Mouse (Mus musculus) 416B (cell line): Measurements from ENCODE around the gene Ppy.

Experiments
- DNase-seq: peaks from one replicate; pipeline ENCODE4 v3.0.0; 2011; ENCODE audit warnings: low read depth

Ppy gene

DNA sequence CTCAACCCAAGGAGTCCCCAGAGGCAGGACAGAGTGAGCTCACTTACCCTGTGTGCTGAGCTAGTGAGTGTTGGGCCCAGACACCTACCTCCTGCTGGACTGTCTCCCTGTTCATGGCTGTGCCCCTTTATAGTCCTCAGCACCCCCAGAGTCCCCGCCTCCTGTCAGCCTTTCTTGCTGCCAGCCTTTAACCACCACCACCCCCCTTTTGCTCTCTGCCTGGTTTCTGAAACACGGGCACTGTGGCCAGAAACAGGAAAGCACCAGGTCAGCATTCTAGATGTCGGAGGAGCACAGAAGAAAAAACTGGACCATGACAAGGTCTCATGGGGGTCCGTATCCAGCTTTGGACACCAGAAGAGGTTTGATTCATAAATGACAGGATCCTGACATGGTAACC lies at the start of gene Ppy:
Gene Ppy (minus strand): TSS at position 101 of the 400 bp plus-strand sequence.
- no peak for DNase-seq

DNA sequence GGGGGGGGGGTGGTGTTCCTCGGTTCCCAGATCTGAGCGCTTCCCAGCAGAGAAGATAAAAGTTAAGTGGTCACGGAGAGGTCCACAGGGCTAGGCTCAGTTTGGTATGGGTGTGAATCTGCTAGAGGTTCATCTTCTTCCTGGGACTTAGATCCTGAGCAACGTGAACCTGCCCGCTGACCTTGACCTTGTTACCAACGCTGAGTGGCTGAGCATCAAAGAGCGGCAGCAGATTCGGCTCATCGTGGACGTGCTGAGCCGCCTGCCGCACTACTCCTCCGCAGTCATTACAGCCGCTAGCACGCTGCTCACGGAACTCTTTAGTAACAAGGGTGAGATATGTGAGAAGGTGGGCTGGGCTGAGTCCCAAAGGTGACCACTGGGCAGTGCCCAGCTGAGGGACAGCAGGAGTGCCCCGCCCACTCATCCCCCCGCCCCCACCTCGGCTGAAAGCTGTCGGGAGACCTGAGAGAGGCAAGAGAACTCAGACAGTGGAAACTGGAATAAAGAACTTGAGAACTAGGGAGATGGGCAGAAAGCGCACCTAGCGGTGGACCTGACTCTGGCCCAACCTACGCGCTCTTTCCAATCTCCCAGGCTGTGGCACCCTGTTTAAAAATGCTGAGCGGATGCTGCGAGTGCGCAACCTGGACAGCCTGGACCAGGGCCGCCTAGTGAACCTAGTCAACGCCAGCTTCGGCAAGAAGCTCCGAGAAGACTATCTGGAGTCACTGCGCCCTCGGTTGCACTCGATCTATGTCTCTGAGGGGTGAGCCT lies 46.3 kb upstream of the Ppy start:
- no peak for DNase-seq

DNA sequence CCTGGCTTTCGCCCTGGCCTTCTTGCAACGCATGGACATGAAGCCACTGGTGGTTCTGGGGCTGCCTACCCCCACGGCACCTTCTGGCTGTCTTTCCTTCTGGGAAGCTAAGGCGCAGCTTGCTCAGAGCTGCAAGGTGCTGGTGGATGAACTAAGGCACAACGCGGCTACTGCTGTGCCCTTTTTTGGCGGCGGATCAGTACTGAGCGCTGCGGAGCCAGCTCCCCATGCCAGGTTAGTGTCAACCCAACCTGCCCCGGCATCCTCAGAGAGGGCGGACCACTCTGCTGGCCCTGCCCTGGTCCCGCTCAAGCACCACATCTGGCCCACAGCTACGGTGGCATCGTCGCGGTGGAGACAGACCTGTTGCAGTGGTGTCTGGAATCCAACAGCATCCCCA lies 45.4 kb upstream of the Ppy start:
- DNase-seq: no peak

DNA sequence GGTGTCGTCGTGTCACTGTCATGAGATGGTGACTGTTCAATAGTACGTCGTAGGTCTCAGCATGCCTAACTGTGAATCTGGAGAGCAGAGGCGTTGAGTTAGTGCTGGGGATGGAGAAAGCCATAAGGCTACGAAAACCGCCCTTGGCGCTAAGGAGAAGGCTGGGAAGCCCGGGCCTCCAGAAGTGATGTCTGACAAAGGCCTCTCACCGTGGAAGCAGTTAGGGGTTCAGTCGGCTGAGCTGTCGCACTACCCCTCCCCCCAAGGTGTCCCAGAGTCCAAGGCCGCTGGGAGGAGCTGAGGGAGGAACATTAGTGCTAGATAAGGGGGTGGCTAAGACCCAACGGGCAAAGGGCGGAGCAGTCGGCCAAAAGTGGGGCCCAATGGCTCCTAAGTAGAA lies 44.9 kb upstream of the Ppy start:
- no peak for DNase-seq

DNA sequence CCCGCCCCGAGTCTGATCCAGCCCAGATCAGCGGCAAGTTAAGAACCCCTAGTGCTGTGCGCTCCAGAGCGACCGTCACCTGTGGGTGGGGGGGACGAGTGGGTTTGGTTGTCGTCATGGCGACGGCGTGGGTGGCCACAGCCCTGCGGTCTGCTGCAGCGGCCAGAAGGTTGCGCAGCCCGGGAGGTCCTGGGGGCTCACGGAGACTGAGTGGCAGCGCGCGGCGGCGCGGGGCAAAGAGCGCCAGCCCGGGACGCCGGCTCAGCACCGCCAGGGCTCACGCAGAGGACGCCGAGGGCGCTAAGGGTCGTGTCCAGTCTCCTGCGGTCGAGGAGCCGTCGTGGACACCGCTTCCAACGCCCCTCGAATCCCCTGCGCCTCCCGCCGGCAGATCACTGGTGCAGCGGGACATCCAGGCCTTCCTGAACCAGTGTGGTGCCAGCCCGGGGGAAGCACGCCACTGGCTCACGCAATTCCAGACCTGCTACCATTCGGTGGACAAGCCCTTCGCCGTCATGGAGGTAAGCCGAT lies 44.4 kb upstream of the Ppy start, which contains the start of gene Nags:
Gene Nags (plus strand): TSS at position 43 of the 531 bp plus-strand sequence.
- no peak for DNase-seq

DNA sequence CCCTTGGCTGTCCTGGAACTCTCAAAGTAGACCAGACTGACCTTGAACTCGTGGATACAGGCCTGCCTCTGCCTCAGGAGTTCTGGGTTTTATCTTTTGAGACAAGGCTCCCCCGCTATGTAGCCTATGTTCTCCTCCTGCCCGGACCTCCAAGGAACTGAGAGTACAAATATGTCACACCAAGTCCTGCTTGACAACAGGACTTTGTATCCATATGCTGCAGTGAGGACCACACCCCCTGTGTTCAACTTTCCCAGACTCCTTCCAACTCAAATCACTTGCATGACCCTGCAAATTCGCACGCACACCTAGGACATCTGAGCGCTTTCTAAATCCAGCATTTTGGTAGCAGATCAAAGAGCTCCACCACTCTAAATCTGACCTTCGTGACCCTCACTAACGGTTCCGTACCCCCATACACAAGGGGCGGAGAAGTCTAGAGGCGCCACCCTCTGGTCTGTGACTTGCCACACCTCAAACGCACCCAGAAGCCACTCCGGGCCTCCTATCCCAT lies 43.9 kb upstream of the Ppy start:
- DNase-seq: no peak

DNA sequence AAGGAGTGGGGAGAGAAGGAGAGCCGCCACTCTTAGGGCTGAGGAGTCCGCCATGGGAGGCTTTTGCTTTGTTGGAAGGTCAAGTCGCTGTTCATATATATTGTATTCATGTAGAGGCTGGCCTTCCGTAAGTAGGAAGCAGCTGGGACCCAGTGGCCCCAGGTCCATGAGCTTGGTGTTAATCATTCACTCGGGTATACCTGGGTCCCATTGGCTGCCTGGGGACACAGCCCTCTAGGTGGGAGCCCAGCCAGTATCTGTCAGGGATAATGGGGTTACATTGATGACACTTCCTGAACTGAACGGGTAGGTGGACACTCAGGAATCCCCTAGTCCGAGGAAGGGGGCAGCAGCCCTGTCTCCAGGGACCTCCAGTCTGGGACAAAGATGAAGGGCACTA lies 41.2 kb upstream of the Ppy start:
- no peak for DNase-seq

DNA sequence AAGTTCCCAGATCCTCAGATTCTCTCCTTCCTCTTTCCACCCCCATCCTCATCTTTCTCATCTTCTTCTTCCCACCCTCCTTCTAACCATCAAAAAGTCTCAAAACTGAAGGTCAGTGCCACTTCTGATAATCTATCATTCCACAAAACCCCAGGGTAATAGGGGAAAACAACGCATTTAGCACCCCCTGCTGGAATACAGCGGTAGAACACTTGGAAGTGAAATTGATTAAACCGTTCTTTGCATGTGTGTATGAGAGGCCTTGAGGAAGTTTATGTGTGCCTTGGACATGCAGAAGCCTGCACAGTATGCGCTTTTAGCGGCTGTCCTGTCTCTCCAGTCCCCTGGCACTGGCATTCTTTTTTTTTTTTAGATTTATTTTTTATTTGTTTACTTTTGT lies 39.4 kb upstream of the Ppy start:
- peak; percentile 77 for DNase-seq

DNA sequence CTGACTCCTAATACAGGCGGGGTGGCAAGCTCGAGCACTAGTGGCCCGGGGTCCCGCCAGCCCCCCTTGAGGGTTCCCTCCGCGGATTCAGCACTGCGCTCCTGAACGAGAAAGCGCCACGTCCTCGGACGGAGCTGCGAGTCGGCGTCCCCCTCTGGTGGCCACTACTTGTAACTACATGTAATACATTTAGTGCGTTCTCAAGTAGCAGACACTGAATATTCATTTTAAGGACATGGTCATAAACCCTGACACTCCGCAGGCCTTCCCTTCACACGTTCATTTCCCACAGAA lies 37.3 kb upstream of the Ppy start:
- peak; percentile 77 for DNase-seq

DNA sequence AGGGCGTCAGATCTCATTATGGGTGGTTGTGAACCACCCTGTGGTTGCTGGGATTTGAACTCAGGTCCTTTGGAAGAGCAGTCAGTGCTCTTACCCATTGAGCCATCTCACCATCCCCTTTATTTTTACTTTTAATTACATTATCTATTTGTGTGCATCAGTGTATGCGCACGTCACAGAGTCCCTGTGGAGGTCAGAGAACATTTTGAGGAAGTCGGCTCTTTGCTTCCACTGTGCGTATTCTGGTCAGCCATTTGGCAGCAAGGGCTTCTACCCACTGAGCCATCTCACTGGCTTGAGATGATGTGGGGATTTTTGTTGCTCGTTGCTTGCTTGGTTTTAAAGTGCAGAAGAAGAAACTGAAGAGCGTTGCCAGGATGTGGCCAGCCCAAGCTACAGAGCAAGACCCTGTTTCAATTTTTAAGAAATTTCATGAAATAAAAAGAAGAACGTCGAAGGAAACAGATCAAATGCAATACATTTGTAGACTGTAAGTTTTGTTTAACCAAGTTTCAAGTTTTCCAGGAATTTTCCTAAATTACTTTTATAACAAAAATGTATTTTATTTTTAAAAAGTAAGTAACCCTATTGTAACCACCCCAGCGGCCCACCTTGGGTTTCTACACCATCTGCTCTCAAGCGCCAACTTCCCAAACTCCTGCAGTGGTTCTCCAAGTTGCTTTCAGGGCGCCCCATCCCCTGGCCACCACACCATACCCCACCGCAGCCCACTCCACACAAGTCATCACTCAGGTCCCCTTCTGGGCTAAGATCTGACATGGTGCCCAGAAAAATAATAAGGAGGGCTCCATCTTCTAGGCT lies 36.7 kb upstream of the Ppy start:
- peak; percentile 73 for DNase-seq

DNA sequence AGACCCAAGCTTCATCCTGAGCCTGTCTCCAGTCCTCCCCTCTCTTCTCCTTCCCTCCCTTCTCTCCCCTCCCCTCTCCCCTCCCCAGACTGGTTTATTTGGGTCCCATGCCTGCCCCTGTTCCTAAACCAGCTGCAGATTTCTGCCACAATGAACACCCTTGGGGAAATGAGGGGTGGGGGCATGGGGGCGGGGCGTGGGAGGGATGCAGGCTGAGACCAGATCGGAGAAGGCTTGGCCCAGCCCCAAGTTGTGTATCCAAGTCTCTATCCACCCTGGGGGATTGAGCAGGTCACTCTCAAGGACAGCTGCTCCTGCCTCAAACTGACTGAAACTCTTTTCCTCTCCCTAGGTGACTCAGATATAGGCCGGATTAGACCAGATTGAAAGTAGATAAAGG lies 33.4 kb upstream of the Ppy start:
- no peak for DNase-seq

DNA sequence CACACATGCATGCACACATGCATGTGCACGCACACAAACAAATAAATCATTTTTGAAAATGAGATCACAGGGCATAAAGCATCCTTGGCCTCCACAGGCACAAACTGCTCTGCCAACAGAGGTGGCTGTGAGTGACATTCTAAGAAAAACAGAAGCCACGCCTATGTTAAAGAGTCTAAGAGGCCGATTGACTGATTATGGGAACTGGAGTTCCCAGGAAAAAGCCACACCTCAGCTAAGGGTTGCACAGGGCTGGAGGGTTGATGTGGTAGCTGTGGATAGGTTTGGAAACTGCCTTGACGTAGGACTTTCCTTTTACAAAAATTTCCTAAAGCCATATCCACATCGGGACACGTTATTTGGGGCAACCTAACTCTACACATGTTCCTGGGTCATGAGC lies 16.3 kb upstream of the Ppy start:
- DNase-seq: no peak

DNA sequence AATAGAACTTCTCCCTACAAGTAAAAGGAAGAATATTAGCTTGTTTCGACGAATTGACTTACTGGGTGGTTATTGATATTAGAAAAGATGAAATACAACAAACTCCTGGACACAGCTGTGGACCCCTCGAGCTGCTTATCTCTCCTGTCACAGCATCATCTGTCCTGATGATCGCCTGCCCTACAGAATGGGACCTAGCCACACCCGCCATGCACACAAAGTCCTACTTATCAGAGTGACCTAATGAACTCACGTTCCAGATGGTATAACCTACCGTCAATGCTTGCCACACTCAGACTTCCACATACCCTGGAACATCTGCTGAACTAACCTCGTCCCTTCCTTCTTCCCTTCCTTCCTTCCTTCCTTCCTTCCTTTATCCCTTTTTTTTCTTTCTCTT lies 15.1 kb upstream of the Ppy start:
- no peak for DNase-seq

DNA sequence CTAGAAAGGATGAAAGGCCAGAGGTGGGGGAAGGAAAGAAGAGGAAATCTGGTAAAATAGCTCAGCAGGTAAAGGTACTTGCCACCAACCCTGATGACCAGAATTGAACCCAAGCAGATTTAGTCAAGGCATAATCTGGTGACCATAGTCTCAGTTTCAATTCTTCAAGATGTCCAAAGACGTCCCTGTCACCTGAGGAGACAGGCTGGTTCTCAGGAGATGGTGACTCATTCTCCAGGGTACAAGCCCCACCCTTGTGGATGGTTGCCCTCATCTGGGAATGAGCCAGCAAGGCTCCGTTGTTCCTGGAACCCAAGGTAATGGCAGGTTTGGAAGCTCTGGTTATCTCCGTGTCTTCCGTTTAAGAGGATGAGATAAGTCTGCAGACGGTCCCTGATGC lies 10.5 kb upstream of the Ppy start:
- DNase-seq: no peak

DNA sequence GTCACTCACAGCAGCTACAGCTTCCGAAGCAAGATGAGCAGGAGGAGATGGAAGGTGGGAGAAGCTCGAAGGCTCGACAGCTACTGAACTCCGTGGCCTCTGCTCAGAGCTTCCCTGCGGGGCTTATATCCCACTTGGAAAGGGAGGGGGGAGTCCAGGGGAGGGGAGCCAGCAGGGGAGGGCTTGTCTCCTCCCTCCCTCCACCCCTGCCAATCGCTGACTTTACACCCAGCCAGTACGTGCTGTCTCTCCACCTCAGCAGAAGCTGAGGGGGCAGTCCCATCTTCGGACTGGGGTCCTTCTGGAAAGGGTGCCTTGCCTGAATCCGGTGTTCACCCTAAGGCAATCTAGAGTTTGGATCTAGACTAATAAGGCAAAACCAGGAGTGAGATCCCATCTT lies 6.6 kb upstream of the Ppy start, which contains the start of gene Pyy:
Gene Pyy (minus strand): TSS at position 101 of the 400 bp plus-strand sequence.
- DNase-seq: no peak

DNA sequence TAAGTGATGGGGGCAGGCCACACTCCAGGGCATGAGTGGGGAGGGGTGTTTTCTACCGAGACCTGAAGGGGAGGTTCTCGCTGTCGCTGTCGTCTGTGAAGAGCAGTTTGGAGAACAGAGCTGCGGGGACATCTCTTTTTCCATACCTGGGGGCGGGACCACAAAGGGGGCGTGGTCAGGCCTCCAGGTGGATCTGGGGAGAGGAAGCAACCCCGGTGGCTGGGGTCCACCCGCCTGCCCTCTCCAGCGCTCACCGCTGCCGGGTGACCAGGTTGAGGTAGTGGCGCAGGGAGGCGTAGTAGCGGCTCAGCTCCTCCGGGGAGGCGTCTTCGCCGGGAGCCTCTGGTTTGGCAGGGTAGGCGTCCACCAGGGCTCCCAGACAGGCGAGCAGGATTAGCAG lies 5.8 kb upstream of the Ppy start:
- no peak for DNase-seq

DNA sequence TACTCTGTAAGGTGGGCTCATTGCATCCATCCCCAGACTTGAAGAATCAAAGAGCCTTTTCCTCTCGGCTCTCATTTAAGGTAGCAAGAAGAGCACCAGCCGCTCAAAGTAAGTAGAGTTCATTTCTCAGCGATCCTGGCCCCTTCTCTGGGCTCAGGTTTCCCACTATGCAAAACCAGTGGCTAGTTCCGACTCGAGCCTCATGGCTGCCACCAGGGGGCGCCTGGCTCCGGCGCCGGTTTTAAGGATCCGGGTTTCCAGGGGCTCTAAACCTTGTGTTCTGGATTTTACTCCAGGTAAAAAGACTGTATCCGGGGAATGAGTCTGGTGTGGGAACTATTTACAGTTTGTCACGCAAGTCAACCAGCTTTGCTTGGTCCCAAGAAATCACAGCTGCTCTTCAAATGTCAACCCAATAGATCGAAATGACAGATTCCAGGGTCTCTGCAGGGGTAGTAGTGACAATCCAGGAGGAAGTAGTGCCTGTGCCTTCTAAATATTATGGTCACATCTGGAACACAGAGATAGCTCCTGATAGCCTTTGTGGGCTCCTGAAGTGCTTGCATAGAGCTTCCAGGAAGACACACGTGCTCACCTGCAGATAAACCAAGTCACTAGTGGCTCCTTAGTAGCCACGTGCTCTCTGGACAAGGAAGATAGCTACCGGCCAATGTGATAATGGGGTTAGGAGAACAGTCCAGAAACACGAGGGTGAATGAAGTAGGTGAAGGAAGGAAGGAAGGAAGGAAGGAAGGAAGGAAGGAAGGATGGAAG lies 1.6 kb upstream of the Ppy start:
- peak; percentile 60 for DNase-seq

DNA sequence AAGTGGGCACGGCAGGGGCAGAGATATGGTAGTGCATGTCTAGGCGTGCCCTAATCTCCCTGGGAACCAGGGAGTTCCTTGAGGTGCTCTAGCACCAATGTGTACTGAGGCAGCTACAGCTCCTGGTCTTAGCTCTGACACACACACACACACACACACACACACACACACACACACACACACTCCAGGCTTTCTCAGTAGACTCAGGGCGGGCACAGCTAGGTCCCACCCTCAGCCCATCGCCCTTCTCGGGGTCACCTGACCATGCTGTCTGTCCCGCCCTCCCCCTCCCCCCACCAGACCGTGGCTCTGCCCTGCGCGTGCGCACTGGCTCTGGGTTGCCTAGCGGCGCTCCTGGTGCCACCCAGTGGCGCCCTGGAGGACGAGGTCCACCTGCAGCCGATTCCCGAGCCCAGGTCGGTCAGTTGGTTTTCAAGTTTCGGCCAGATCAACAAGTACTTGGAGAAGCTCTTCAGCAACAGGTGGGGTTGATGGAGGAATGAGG lies 4.2 kb downstream of the Ppy start:
- DNase-seq: peak; percentile 85

DNA sequence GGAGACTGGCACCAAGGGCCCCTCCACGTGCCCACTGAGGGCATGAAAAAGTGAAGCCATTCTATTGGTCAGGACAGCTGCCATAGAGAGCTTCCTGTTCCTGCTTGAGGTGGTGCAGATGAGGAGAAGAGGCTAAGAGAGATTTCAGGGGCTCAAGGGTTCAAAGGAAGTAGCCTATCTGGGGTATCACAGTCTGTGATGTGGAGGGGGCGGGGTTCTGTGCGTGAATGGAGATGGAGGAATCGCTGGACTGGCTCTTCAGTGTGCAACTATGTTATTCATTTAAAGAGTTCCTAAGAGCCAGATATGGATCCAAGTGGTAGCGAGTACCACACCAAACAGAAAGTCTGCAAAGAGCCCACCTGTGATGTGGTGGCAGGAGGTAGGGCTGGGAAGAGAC lies 4.7 kb downstream of the Ppy start:
- DNase-seq: no peak

DNA sequence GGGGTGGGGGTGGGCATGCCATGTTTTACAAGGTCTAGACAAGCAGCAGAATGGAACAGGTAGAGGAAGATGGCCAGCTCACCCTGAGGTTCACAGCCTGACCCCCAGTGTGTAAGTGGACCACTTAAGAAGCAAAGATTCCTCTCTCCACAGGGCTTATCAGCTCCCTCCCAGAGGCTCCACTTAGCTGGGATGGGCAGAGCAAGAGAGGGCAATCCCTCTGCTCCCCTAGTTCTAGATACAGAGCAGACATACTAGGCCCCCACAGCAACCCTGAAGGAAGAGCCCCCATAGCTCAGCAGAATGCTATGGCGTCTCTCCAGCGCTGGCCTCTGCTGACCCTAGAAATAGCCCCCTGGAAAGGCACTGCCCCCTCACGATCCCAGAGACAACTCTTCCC lies 5.4 kb downstream of the Ppy start:
- DNase-seq: no peak

DNA sequence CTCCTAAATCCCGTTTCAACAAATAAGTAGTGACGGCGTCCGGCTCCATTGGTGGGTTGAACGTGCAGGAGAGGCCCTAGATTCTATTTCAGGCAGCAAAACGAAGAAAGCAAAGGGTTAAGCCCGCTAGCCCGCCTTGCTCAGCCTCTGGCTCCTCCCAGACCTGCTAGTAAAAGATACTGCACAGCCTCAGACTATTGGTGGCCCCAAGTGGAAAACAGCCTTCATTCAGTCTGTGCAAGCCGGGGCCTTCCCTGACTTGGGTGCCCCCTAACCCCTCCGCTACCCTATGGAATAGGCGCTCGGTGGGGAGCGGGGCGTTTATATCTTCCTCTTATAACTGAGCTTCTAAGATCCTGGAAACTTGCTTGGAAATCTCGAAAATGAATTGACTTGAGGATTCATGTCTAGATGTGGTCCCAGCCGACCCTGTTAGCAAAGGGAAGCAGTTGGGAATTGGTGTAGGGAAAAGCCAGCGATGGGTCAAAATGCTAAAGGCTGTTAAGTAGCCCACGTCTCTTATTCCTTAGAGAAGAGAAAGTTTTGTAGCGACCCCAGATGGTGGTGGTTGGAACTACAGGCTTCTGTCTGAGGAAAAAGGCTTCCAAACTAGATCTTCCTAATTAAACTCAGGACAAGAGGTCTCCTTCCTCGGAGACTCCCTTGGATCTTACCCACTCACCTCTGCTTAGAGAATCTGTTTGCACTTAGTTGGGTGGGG lies 11.9 kb downstream of the Ppy start:
- peak; percentile 88 for DNase-seq
